Mouse (Mus musculus) heart, adult 2 months (tissue): ENCODE measurements around the gene Pink1. TPM values are rescaled to one million over a fixed set of nuclear protein-coding genes. Genes with fewer than 3 reads are reported as not detected.

ENCODE experiments used
- DNase-seq, 2 experiments: peaks; one replicate each; pipeline ENCODE4 v3.0.0; 2021
- H3K27ac ChIP-seq: fragments of 200-600 bp; 2 replicates; pipeline ENCODE4 v1.8.1; 2022
- H3K27me3 ChIP-seq: fragments of 200-500 bp; 2 replicates; pipeline ENCODE4 v1.6.1; 2012; ENCODE audit warnings: mild to moderate bottlenecking, low read length, inconsistent platforms, mixed read lengths; ENCODE audit not compliant: control insufficient read depth, insufficient read depth
- H3K36me3 ChIP-seq: fragments of 200-500 bp; 2 replicates; pipeline ENCODE4 v1.6.1; 2012; ENCODE audit warnings: low read length, inconsistent platforms; ENCODE audit not compliant: control insufficient read depth, insufficient read depth
- H3K4me1 ChIP-seq: fragments of 200-500 bp; 2 replicates; pipeline ENCODE4 v1.6.1; 2011; ENCODE audit warnings: low read length; ENCODE audit not compliant: control insufficient read depth, insufficient read depth
- H3K4me3 ChIP-seq: fragments of 200-600 bp; 2 replicates; pipeline ENCODE4 v1.8.1; 2022
- H3K79me2 ChIP-seq: fragments of 200-500 bp; replicated peaks from 2 replicates; pipeline ENCODE4 v1.6.1; 2012; ENCODE audit warnings: mild to moderate bottlenecking, inconsistent platforms, low read length, moderate library complexity, mixed read lengths; ENCODE audit not compliant: control insufficient read depth, insufficient read depth
- H3K9ac ChIP-seq: fragments of 200-500 bp; 2 replicates; pipeline ENCODE4 v1.6.1; 2012; ENCODE audit warnings: low read depth, mild to moderate bottlenecking, control low read depth, inconsistent platforms, low read length, mixed read lengths
- CTCF ChIP-seq: fragments of 200-600 bp; IDR thresholded peaks from 2 replicates; pipeline ENCODE4 v1.8.1; 2022; ENCODE audit warnings: antibody characterized with exemption, mild to moderate bottlenecking, moderate library complexity
- EP300 ChIP-seq: fragments of 200-500 bp; IDR thresholded peaks from 2 replicates; pipeline ENCODE4 v1.6.1; 2011; ENCODE audit warnings: low read depth, low read length, control low read depth; ENCODE audit not compliant: insufficient read depth
- POLR2A ChIP-seq: fragments of 200-500 bp; IDR thresholded peaks from 2 replicates; pipeline ENCODE4 v1.6.1; 2011; ENCODE audit warnings: mild to moderate bottlenecking, low read depth, low read length, control low read depth; ENCODE audit not compliant: insufficient read depth
- WGBS: fragments of 180-500 bp; shearing (Covaris S2); methylation state at CpG from one replicate; pipeline ENCODE4 v1.1.7; 2018; 5-methylcytosine and 5-hydroxymethylcytosine counted together
- intact Hi-C: fragments of 180-260 bp; cut with DNase I; formaldehyde crosslinking; loops from one replicate; pipeline ENCODE4 v1.15.1; 2025
- polyA plus RNA-seq: library from polyadenylated mRNA; depleted of rRNA; stranded (reverse); fragments of >200 nt; gene quantifications from 2 replicates; pipeline ENCODE4 v1.2.3, GENCODE M21; 2012
- total RNA-seq, 2 experiments: library from RNA; stranded (reverse); gene quantifications; 2 replicates each; pipeline ENCODE4 v1.2.3; 2021

The Pink1 gene
- total and polyA plus RNA-seq, 3 experiments, result 423 to 844 (median 719) TPM

DNA sequence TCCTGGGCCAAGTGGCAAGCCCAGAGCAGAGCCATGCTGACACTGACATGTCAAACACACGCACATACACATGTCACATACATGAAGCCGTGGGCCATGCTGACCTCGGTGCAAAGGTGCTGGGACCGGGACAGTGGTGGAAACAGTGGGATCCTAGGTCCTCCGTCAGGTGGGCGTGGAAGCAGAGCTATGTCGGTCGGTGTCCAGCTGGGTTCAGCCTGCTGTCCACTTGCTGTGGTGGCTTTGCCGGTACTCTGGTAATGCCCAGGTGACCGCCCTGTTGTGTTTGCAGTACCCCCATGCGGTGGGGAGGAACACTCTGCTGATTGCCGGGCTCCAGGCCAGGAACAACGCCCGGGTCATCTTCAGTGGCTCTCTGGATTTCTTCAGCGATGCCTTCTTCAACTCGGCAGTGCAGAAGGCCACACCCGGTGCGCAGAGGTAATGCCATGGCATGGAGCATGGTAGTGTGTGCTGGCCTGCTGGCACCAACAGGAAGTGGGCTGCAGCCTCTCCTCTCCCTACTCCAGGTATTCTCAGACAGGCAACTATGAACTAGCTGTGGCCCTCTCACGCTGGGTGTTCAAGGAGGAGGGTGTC lies 15.7 kb downstream of the Pink1 start:
- no peak for TF ChIP-seq CTCF
- TF ChIP-seq EP300, result no peak
- no peak for TF ChIP-seq POLR2A
- DNase-seq, result no peak
- WGBS, result 86% methylated on average over 19 of the region's 19 CpGs
- no peaks in the 10 kb centered on the region for H3K36me3 ChIP-seq
- H3K9ac ChIP-seq, result no peak overlapping the region
- no peaks in the 10 kb centered on the region for H3K27me3 ChIP-seq
- intact Hi-C loops, result no loop called here
- H3K4me1 ChIP-seq, result peaks cover 2% of the 10 kb centered on the region; the same call in 1 of the 2 replicates
- no peak overlapping the region for H3K27ac ChIP-seq
- H3K4me3 ChIP-seq, result no peak overlapping the region
- no peaks in the 10 kb centered on the region for H3K79me2 ChIP-seq

DNA sequence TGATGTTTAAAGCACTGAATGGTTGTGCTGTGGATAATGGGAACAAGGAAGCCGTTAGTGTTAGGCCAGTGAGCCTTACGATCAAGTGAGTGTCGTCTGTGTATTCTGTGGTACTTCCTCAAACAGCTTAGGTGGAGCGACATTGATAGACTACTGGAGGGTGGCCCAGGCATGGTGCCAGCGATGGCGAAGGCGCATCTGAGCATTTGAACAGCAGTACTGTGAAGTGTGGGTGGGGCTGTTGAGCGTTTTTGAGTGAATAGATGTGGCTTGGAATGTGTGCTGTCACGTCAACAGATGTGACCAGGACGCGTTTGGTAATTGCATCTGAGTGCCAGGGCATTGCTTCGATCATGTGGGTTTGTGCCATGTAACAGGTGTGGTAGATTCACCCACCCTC lies 18.4 kb downstream of the Pink1 start:
- no peak for TF ChIP-seq POLR2A
- no peak for TF ChIP-seq EP300
- TF ChIP-seq CTCF, result no peak
- no peaks in the 10 kb centered on the region for H3K27me3 ChIP-seq
- H3K4me3 ChIP-seq, result no peak overlapping the region
- H3K27ac ChIP-seq, result no peak overlapping the region
- no peak overlapping the region for H3K9ac ChIP-seq
- no peaks in the 10 kb centered on the region for H3K36me3 ChIP-seq
- H3K4me1 ChIP-seq, result peaks cover 2% of the 10 kb centered on the region; the same call in 1 of the 2 replicates
- DNase-seq, result no peak
- intact Hi-C loops, result no loop called here
- no peaks in the 10 kb centered on the region for H3K79me2 ChIP-seq
- WGBS, result 87% methylated on average over 12 of the region's 12 CpGs

DNA sequence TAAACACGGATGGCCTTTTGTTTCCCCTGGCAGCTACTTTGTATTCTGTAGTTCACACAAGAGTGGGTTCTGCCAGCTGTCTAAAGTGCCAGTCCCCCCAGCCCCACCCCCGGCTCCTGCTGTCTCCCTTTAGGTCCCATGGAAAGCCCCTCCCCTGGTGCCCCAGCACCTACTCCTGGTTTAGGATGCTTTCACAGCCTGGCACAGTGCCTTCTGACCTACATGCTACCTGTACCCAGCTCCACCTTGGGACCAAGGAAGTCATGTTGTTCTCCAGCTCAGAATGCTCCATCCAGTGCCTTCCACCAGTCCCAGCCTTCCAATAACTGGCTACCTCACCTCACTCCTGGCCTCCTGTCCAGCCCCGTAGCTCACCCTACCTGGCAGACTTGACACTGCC lies 19.1 kb downstream of the Pink1 start:
- 89% methylated on average over 3 of the region's 3 CpGs for WGBS
- Histone ChIP-seq H3K27me3 (no peaks in the 10 kb centered on the region), H3K4me3 (no peak overlapping the region), H3K79me2 (no peaks in the 10 kb centered on the region), H3K27ac (no peak overlapping the region), H3K4me1 (peaks cover 2% of the 10 kb centered on the region; the same call in 1 of the 2 replicates), H3K9ac (no peak overlapping the region), H3K36me3 (no peaks in the 10 kb centered on the region)
- intact Hi-C loops, result no loop called here
- no peak for DNase-seq
- TF ChIP-seq CTCF (no peak), POLR2A (no peak)

DNA sequence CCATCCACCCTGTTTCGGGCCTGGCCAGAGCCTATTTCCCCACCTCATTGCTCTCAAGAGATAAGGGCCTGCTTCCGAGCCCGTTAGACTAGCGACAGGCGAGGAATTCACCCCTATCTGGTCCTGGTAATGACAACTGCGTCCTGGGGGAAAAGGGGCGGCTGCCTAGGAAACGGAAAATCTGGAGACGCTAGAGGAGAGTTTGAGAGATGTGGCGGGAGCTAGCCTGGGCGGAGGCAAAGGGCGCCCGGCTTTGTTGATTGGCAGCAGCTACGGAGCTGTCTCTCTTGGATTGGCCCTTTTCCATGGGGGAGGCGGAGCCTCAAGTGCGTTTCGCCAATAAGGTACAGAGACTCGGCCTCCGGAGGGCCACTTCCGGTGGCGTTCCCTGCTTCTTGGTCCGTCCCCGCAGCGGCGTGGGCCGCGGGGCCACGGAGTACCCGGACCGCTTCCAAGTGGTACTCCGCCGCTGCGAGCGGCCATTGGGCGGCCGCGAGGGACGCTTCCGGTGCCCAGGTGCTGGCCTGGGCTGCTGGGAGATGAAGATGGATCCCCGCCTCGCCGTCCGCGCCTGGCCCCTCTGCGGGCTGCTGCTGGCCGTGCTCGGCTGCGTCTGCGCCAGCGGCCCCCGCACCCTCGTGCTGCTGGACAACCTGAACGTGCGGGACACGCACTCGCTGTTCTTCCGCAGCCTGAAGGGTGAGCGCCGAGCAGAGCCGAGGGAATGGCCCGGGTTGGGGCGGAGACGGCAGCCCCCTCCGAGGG lies 21.6 kb downstream of the Pink1 start, which contains the start of gene Ddost:
Gene Ddost, plus strand, starts transcription at position 391 of the 765 bp plus-strand sequence.
- H3K9ac ChIP-seq, result peak within 1 kb of the TSS; percentile 74
- TF ChIP-seq EP300 (0 out of 2 replicates have a peak, but pooled peaks have one; percentile 31), POLR2A (peak; percentile 49), CTCF (no peak)

DNA sequence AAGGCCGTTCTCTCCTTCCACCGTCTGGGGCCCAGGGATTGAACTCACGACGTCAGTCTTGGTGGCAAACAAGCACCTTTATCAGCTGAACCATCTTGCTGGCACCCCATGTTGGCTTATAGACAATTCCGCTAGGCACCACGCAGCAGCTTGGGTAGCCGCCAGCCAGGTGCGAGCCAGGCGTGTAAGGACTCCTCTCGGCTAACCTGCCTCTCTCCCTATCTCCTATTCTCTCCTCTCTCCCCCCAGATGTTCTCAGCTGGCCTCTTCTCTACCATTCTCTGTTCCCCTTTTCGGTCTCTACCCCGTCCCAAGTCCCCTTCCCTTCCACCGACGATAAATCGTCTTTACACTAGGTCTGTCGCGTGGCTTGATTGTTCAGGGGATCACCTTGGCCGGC lies 22.4 kb downstream of the Pink1 start:
- Histone ChIP-seq H3K79me2 (no peaks in the 10 kb centered on the region), H3K4me3 (peak overlapping the region; percentile 98), H3K36me3 (no peaks in the 10 kb centered on the region), H3K9ac (peak overlapping the region; percentile 52), H3K27me3 (no peaks in the 10 kb centered on the region), H3K27ac (peak overlapping the region; percentile 57; the same call in 1 of the 2 replicates), H3K4me1 (peaks cover 2% of the 10 kb centered on the region; the same call in 1 of the 2 replicates)
- TF ChIP-seq CTCF (no peak), EP300 (no peak), POLR2A (no peak)
- WGBS, result 20% methylated on average over 18 of the region's 18 CpGs
- intact Hi-C loops, result no loop called here
- DNase-seq, result no peak

More for the DNA sequence above, 21.6 kb downstream of the Pink1 start, which contains the start of gene Ddost:
- peak within 1 kb of the TSS; percentile 83 for H3K27ac ChIP-seq
- intact Hi-C loops, result no loop called here
- no peaks in the 10 kb centered on the region for H3K27me3 ChIP-seq
- H3K79me2 ChIP-seq, result no peaks in the 10 kb centered on the region
- DNase-seq, result peak; percentile 94 to 98
- peaks cover 2% of the 10 kb centered on the region; the same call in 1 of the 2 replicates for H3K4me1 ChIP-seq
- H3K36me3 ChIP-seq, result no peaks in the 10 kb centered on the region
- peak within 1 kb of the TSS; percentile 98 for H3K4me3 ChIP-seq
- under 1% methylated on average over 64 of the region's 64 CpGs for WGBS

DNA sequence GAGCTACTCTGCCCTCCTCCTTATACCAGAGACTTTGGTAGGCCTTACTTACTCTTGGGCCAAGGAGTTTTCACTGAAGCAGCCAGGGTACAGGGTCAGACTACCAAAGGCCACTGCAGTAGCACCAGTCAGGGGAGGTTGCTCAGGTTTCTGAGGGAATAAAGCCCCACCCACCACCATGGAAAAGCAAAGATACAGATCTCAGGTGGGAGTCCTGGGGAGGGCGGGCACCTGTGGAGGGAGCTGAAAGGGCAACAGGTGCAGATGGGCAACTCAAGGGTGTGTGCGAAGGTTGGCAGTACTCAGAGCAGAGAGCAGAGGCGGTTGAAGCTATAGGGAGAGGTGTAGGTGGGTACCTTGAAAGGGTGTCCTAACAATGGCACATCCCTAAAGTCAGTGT lies 23.1 kb downstream of the Pink1 start:
- 99% methylated on average over 3 of the region's 3 CpGs for WGBS
- Histone ChIP-seq H3K9ac (no peak overlapping the region), H3K27ac (no peak overlapping the region), H3K4me1 (peaks cover 2% of the 10 kb centered on the region; the same call in 1 of the 2 replicates), H3K4me3 (no peak overlapping the region), H3K79me2 (no peaks in the 10 kb centered on the region), H3K36me3 (no peaks in the 10 kb centered on the region), H3K27me3 (no peaks in the 10 kb centered on the region)
- intact Hi-C loops, result no loop called here
- DNase-seq, result no peak
- TF ChIP-seq POLR2A, result no peak
- TF ChIP-seq CTCF, result no peak
